Mouse (Mus musculus) monocyte, adult 5-6 weeks (primary cell): Measurements from ENCODE around the gene Prr19. TPM values are rescaled to one million over a fixed set of nuclear protein-coding genes. Genes with fewer than 3 reads are reported as not detected.
A peak's percentile ranks its signal among the peaks of the same experiment; 100 is the strongest.

ENCODE experiments used
- ATAC-seq: fragments of 153-309, 156-312 bp; replicated peaks from 2 replicates; pipeline ENCODE4 v1.8.0; 2017; ENCODE audit warnings: mild to moderate bottlenecking; ENCODE audit not compliant: low TSS enrichment, insufficient number of reproducible peaks, severe bottlenecking, poor library complexity, low FRiP score
- total RNA-seq: library from RNA; stranded (forward); fragments of 200-1000, 200-491, 200-594 nt; gene quantifications from 3 replicates; pipeline ENCODE4 v1.2.3, GENCODE M21; 2017

The Prr19 gene
- total RNA-seq, 1 experiment from 2014 or later, result not detected

- ATAC-seq, result no peak
Observed at GRCm38 (mm10) chr7:25288721-25289120, 12.5 kb upstream of the Prr19 start.

GRCm38 (mm10) chr7:25289925-25290324 is 11.3 kb upstream of the Prr19 start:
- no peak for ATAC-seq

GRCm38 (mm10) chr7:25290463-25290862 is 10.7 kb upstream of the Prr19 start:
- no peak for ATAC-seq

GRCm38 (mm10) chr7:25290911-25291310 is 10.3 kb upstream of the Prr19 start:
- ATAC-seq, result no peak

GRCm38 (mm10) chr7:25292107-25292506 is 9.1 kb upstream of the Prr19 start:
- no peak for ATAC-seq

- ATAC-seq, result no peak
Observed at GRCm38 (mm10) chr7:25293191-25293739, 7.9 kb upstream of the Prr19 start.

- no peak for ATAC-seq
Observed at GRCm38 (mm10) chr7:25294495-25294894, 6.7 kb upstream of the Prr19 start.

GRCm38 (mm10) chr7:25294960-25295722 is 6.1 kb upstream of the Prr19 start:
- ATAC-seq, result no peak

- ATAC-seq, result peak; percentile 23; the same call in 1 of the 2 replicates
Observed at GRCm38 (mm10) chr7:25296945-25297453, 4.2 kb upstream of the Prr19 start.

GRCm38 (mm10) chr7:25297454-25298325 is 3.5 kb upstream of the Prr19 start, which contains the start of gene Pafah1b3:
Gene Pafah1b3, minus strand, starts transcription at chr7:25297986.
- ATAC-seq, result peak; percentile 38

- ATAC-seq, result no peak
Observed at GRCm38 (mm10) chr7:25303003-25303684, 1.9 kb downstream of the Prr19 start.

GRCm38 (mm10) chr7:25303685-25304006 is 2.4 kb downstream of the Prr19 start:
- no peak for ATAC-seq

- no peak for ATAC-seq
Observed at GRCm38 (mm10) chr7:25305481-25305880, 4.3 kb downstream of the Prr19 start.

- ATAC-seq, result peak; percentile 69
Observed at GRCm38 (mm10) chr7:25305956-25306613, 4.9 kb downstream of the Prr19 start, which contains the start of gene Tmem145. Gene Tmem145, plus strand, starts transcription at chr7:25306106.

GRCm38 (mm10) chr7:25306614-25306996 is 5.4 kb downstream of the Prr19 start:
- ATAC-seq, result no peak

GRCm38 (mm10) chr7:25308702-25309318 is 7.6 kb downstream of the Prr19 start:
- ATAC-seq, result no peak

GRCm38 (mm10) chr7:25309425-25309824 is 8.2 kb downstream of the Prr19 start:
- ATAC-seq, result no peak

- ATAC-seq, result no peak
Observed at GRCm38 (mm10) chr7:25311193-25311592, 10.0 kb downstream of the Prr19 start.
